Mouse (Mus musculus) inflammation-experienced regulatory T-cells (primary cell): ENCODE data around the gene Foxk1. TPM values are rescaled to one million over a fixed set of nuclear protein-coding genes. Genes with fewer than 3 reads are reported as not detected.

ENCODE experiments used
- polyA plus RNA-seq, 2 experiments: library from polyadenylated mRNA; unstranded; fragments of 100-300 nt; shearing (Covaris generic); gene quantifications; one replicate each; pipeline ENCODE4 v1.2.1; 2017

The Foxk1 gene
- 10 to 100 TPM; 12.8 to 17.1 TPM for polyA plus RNA-seq

DNA sequence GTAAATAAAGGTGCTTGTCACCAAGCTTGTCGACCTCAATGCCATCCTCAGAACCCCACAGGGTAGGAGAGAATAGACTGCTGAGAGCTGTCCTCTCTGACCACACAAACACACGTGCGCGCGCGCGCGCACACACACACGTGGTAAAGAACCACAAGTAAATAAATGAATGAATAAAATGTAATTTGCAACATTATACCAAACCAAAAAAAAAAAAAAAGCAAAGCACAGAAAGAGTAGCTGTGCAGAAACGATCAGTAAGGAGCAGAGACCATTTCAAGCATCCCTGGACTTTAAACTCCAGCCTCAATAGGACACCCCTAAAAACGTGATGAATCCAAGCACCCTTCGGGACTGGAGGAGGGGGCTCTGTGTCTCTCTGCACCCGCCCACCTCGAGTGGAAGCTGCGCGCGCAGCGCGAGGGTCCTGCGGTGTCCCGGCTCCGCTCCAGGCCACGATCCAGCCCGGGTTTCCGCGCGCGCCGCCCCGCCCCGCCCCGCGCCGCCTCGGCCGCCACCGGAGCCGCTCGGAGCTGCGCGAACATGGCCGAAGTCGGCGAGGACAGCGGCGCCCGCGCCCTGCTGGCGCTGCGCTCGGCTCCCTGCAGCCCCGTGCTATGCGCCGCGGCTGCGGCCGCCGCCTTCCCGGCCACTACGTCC is at the start of gene Foxk1:
Gene Foxk1, plus strand, starts transcription at position 517 of the 660 bp plus-strand sequence.

DNA sequence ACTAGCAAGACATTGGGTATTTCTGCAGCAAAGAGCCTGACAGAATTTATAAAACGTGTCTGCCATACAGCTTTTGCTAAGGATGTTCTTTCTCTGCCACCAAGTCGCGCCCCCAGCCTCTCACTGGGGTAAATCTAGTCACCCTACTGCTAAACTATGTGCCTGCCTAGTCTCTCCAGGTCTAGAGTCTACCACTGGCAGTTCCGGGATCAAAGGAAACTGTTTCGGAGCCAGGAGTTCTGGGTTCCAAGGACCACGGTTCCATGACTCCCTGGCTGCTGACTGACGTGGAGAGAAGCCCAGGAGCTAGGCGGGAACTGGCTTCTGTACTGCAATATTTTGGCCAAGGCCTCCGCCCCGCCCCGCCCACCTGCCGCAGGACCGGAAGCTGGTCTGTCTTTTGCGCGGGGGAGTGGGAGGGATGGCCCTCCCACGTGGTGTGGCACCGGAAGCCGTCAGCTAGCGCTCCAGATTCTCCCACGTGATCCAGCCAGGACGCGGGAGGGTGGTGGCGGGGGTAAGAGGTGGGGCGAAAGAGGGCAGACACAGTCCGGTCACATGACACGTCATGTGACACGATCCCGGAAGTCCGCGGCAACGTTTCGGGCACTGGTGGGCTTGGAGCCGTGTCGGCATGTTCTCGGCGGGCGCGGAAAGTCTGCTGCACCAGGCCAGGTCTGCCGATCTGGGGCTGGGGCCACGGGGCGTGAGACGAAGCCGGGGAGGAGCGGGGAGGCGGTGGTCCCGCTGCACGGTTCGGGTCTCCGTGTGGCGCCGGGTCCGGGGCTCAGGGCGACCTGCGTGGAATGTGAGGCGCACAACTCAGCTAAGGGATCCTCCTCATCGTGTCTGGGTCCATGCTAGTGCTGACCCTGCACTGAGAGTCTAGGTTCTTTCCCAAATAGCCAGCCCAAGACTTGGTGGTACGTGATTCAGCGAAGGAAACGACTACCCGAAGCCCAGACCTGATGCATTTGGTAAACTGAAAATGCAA is 62.5 kb downstream of the Foxk1 start, which contains the start of gene Ap5z1:
Gene Ap5z1, plus strand, starts transcription at position 484 of the 994 bp plus-strand sequence.

Other genes starting within 250 kb of the Foxk1 start
- 10 to 100 TPM; 33.6 to 36.2 TPM for gene Ap5z1, start 62.4 kb downstream of the Foxk1 start, polyA plus RNA-seq
- gene Papolb, start 128.6 kb downstream of the Foxk1 start, polyA plus RNA-seq, result under 1 TPM in 1 of 2 experiments, not detected in 1; 0.13 TPM
- gene Radil, start 149.6 kb downstream of the Foxk1 start, polyA plus RNA-seq, result under 1 TPM; 0.31 to 0.40 TPM
- under 1 TPM in 1 of 2 experiments, not detected in 1; 0.24 TPM for gene Mmd2, start 207.3 kb downstream of the Foxk1 start, polyA plus RNA-seq
- gene Wipi2, start 226.2 kb downstream of the Foxk1 start, polyA plus RNA-seq, result 10 to 100 TPM; 40.1 to 47.2 TPM